Mouse (Mus musculus): Measurements from ENCODE around the gene Olfr480. TPM values are rescaled to one million over a fixed set of nuclear protein-coding genes. Genes with fewer than 3 reads are reported as not detected.

Gene Olfr480
- polyA plus RNA-seq (2014; fragmentation: Illumina TruSeq; extraction: RNeasy Lipid Tissue Mini Kit (QIAGEN cat#74804); ENCODE audit: insufficient read depth, low read depth, low replicate concordance), result not detected

GRCm38 (mm10) chr7:108067246-108067645 is at the start of gene Olfr480:
Gene Olfr480 (minus strand): TSS chr7:108067346.

DNA sequence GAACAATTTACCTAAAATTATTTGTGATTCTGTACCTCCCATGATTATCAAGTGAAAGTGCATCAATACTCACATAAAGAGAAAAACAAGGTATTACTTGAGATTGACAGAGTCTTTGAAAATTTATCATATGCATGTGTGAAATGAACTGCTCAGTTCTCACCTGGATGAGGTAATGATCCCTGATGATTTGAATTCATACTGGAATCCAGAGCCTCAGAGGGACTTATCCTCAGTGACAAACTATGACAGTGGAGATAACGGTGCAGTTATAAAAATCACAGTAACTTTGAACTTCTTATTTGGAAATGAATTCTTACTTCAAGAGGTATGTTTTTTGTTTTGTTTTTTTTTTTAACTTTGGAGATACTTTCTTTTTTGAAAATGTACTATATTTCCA is 33.4 kb upstream of the Olfr480 start, which contains the start of gene Olfr483:
Gene Olfr483, plus strand, starts transcription at position 301 of the 400 bp plus-strand sequence.

DNA sequence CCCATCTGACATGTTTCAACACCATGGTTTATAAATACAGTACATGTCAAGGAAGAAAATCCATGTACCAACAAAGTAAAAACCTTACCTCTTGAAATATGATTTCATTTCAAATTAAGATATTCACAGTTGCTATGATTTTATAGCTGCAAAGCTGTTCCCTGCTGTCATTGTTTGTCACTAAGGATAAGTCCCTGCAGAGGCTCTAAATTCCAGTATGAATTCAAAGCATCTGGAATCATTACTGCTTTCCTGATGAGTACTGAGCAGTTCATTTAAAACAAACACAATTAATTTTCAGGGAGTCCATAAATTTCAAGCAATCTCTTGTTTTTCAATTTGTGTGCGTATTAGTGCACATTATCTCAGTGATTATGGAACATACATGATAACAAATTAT is 30.3 kb upstream of the Olfr480 start, which contains the start of gene Olfr482:
Gene Olfr482, minus strand, starts transcription at position 101 of the 400 bp plus-strand sequence.

GRCm38 (mm10) chr7:108079555-108079954 is 12.4 kb upstream of the Olfr480 start, which contains the start of gene Olfr481:
Gene Olfr481 (plus strand): TSS chr7:108079855.

GRCm38 (mm10) chr7:108050393-108050792 is 16.8 kb downstream of the Olfr480 start, which contains the start of gene Olfr479:
Gene Olfr479 (plus strand): TSS chr7:108050693.

GRCm38 (mm10) chr7:108033889-108034288 is 33.3 kb downstream of the Olfr480 start, which contains the start of gene Olfr478:
Gene Olfr478 (minus strand): TSS chr7:108033989.

Other genes with a start within 250 kb of the Olfr480 start
- not detected for gene Olfr469, start 241.8 kb downstream of the Olfr480 start, polyA plus RNA-seq (2014; fragmentation: Illumina TruSeq; extraction: RNeasy Lipid Tissue Mini Kit (QIAGEN cat#74804); ENCODE audit: insufficient read depth, low read depth, low replicate concordance)
- not detected for gene Olfr470, start 219.9 kb downstream of the Olfr480 start, polyA plus RNA-seq (2014; fragmentation: Illumina TruSeq; extraction: RNeasy Lipid Tissue Mini Kit (QIAGEN cat#74804); ENCODE audit: insufficient read depth, low read depth, low replicate concordance)
- not detected for gene Olfr472, start 169.4 kb downstream of the Olfr480 start, polyA plus RNA-seq (2014; fragmentation: Illumina TruSeq; extraction: RNeasy Lipid Tissue Mini Kit (QIAGEN cat#74804); ENCODE audit: insufficient read depth, low read depth, low replicate concordance)
- not detected for gene Olfr473, start 136.9 kb downstream of the Olfr480 start, polyA plus RNA-seq (2014; fragmentation: Illumina TruSeq; extraction: RNeasy Lipid Tissue Mini Kit (QIAGEN cat#74804); ENCODE audit: insufficient read depth, low read depth, low replicate concordance)
- gene Olfr474, start 112.7 kb downstream of the Olfr480 start, polyA plus RNA-seq (2014; fragmentation: Illumina TruSeq; extraction: RNeasy Lipid Tissue Mini Kit (QIAGEN cat#74804); ENCODE audit: insufficient read depth, low read depth, low replicate concordance), result not detected
- not detected for gene Olfr476, start 102.5 kb downstream of the Olfr480 start, polyA plus RNA-seq (2014; fragmentation: Illumina TruSeq; extraction: RNeasy Lipid Tissue Mini Kit (QIAGEN cat#74804); ENCODE audit: insufficient read depth, low read depth, low replicate concordance)
- not detected for gene Olfr477, start 80.7 kb downstream of the Olfr480 start, polyA plus RNA-seq (2014; fragmentation: Illumina TruSeq; extraction: RNeasy Lipid Tissue Mini Kit (QIAGEN cat#74804); ENCODE audit: insufficient read depth, low read depth, low replicate concordance)
- gene Olfr478, start 33.4 kb downstream of the Olfr480 start, polyA plus RNA-seq (2014; fragmentation: Illumina TruSeq; extraction: RNeasy Lipid Tissue Mini Kit (QIAGEN cat#74804); ENCODE audit: insufficient read depth, low read depth, low replicate concordance), result not detected
- not detected for gene Olfr479, start 16.7 kb downstream of the Olfr480 start, polyA plus RNA-seq (2014; fragmentation: Illumina TruSeq; extraction: RNeasy Lipid Tissue Mini Kit (QIAGEN cat#74804); ENCODE audit: insufficient read depth, low read depth, low replicate concordance)
- not detected for gene Olfr481, start 12.5 kb upstream of the Olfr480 start, polyA plus RNA-seq (2014; fragmentation: Illumina TruSeq; extraction: RNeasy Lipid Tissue Mini Kit (QIAGEN cat#74804); ENCODE audit: insufficient read depth, low read depth, low replicate concordance)
- not detected for gene Olfr482, start 30.2 kb upstream of the Olfr480 start, polyA plus RNA-seq (2014; fragmentation: Illumina TruSeq; extraction: RNeasy Lipid Tissue Mini Kit (QIAGEN cat#74804); ENCODE audit: insufficient read depth, low read depth, low replicate concordance)
- not detected for gene Olfr483, start 33.5 kb upstream of the Olfr480 start, polyA plus RNA-seq (2014; fragmentation: Illumina TruSeq; extraction: RNeasy Lipid Tissue Mini Kit (QIAGEN cat#74804); ENCODE audit: insufficient read depth, low read depth, low replicate concordance)
- gene Olfr484, start 60.1 kb upstream of the Olfr480 start, polyA plus RNA-seq (2014; fragmentation: Illumina TruSeq; extraction: RNeasy Lipid Tissue Mini Kit (QIAGEN cat#74804); ENCODE audit: insufficient read depth, low read depth, low replicate concordance), result not detected
- gene Olfr485, start 92.5 kb upstream of the Olfr480 start, polyA plus RNA-seq (2014; fragmentation: Illumina TruSeq; extraction: RNeasy Lipid Tissue Mini Kit (QIAGEN cat#74804); ENCODE audit: insufficient read depth, low read depth, low replicate concordance), result not detected
- gene Olfr486, start 105.4 kb upstream of the Olfr480 start, polyA plus RNA-seq (2014; fragmentation: Illumina TruSeq; extraction: RNeasy Lipid Tissue Mini Kit (QIAGEN cat#74804); ENCODE audit: insufficient read depth, low read depth, low replicate concordance), result not detected
- gene Olfr487, start 147.3 kb upstream of the Olfr480 start, polyA plus RNA-seq (2014; fragmentation: Illumina TruSeq; extraction: RNeasy Lipid Tissue Mini Kit (QIAGEN cat#74804); ENCODE audit: insufficient read depth, low read depth, low replicate concordance), result not detected
- not detected for gene Olfr488, start 191.0 kb upstream of the Olfr480 start, polyA plus RNA-seq (2014; fragmentation: Illumina TruSeq; extraction: RNeasy Lipid Tissue Mini Kit (QIAGEN cat#74804); ENCODE audit: insufficient read depth, low read depth, low replicate concordance)
- gene Olfr490, start 221.6 kb upstream of the Olfr480 start, polyA plus RNA-seq (2014; fragmentation: Illumina TruSeq; extraction: RNeasy Lipid Tissue Mini Kit (QIAGEN cat#74804); ENCODE audit: insufficient read depth, low read depth, low replicate concordance), result not detected
- gene Olfr491, start 246.1 kb upstream of the Olfr480 start, polyA plus RNA-seq (2014; fragmentation: Illumina TruSeq; extraction: RNeasy Lipid Tissue Mini Kit (QIAGEN cat#74804); ENCODE audit: insufficient read depth, low read depth, low replicate concordance), result not detected

Data from lung, adult 10 weeks (tissue).